Mouse (Mus musculus) adrenal gland, postnatal 36 days (tissue): Measurements from ENCODE around the gene Fkbp14. TPM values are rescaled to one million over a fixed set of nuclear protein-coding genes. Genes with fewer than 3 reads are reported as not detected.

Source experiments
- DNase-seq, 2 experiments: peaks; one replicate each; pipeline ENCODE4 v3.0.0; 2021; ENCODE audit warnings: mixed read lengths in 1 of 2
- total RNA-seq, 2 experiments: library from RNA; stranded (reverse); gene quantifications; 2 replicates each; pipeline ENCODE4 v1.2.3; 2021

The Fkbp14 gene
- total RNA-seq, 2 experiments from 2014 or later: 18.4 to 24.0 TPM

DNA sequence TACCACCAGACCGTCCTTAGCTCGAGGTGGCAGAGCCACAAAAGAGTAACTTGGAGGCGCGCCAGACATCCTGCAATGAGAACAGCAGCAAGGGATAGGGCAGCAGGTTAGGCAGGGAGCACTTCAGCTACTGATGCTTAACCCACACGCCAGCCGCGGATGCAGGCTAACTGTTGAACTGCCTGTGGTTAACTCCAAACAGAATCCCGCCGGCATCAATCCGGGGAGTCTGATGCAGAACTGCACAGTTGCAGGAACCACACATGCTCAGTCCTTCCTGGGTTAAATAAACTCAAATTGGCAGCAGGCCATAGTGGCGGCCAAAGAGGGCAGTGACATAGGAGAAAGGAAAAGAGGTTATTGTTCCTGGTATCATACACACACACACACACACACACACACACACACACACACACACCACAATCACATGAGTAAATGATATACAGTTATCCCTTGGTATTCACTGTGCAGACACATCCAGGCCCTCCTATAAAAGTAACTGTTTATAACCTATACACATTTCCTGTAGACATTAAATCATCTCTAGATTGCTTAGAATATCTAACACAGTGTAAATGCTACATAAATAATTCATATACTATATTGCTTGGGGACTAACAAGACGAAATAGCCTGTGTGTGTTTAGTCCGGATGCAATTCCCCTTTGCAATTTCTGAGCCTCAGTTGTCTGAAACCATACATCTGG, 48.6 kb downstream of the Fkbp14 start:
- peak in 1 of 2 experiments; percentile 43 for DNase-seq

DNA sequence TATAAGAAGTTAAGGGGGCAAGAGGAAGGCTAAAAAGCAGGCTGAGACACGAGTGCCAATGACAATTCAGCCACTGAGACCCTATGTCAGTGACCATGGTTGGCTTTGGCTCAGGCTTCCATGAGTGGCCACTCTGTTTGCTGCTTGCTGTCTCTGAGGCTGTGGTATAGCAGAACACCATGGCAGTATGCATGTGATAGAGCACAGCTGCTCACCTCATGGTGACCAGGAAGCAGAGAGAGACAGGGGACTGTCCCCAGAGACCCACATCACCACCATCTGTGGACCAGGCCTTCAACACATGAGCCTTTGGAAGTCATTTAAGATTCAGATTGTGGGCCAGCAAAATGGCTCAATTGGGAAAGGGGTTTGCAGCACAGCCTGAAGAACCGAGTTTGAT, 53.5 kb downstream of the Fkbp14 start:
- no peak for DNase-seq

DNA sequence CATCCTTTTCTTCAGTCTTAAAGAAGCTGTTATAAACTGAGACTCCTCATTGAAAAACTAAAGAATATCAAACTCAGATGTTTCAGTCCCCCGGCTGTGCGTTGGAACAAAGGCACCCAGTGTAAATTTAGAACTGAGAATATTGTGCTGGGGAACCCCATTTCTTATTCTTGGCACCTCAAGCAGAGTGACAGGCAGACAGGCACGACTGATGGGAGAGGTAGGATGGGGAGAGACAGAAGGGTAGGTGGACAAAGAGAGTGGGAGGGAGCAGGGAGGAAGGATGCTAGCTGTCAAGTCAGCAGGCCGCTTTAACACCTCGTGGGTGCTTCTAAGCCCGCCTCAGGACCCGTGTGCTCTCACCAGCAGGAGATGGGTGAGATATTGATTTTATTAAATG, 54.3 kb downstream of the Fkbp14 start:
- no peak for DNase-seq

DNA sequence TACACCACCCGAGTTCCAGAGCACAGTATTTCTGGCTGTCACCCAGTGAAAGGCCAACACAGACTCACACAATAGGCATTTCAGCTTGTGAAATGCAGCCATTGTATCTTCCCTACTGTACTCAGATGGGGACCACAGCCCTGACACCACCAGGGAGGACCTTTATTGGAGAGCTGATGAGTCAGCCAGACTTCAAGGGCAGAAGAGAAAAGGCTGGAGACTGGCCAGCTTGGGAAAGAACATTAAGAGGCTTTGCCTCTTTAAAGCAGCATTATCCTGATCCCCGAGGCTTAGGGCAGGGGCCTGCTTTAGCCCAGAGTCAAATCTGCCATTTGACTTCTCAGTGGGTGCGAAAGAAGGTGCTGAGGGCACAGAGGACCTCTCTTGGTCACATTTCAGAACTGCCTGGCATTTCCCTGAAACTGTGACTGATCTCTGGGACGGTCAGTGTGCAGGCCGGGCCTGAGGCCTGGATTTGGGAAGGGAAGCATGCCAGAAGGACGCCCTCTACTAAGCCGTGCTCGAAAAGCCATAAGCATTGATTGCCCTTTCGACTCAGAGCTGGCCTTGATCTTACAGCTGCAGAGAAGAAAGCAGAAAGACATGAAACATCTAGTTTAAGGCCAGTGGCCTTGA, 56.7 kb downstream of the Fkbp14 start:
- peak; percentile 84 to 85 for DNase-seq

DNA sequence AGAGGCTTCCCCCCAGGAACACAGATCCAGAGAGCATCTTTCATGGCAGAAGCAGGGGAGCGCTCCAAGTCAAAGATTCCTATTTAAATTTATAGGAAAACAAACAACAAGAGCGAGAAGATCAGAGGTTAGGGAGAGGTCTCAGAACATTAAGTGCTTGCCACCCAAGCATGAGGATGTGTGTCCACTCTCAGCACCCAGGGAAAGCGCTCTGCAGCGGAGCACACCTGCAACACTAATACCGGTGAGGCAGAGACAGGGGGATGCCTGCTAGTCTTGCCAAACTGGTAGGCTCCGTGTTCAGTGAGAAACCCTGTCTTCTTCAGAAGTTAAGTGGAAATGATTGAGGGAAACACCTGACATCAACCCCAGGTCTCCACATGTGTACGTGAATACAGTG, 57.7 kb downstream of the Fkbp14 start:
- no peak for DNase-seq

DNA sequence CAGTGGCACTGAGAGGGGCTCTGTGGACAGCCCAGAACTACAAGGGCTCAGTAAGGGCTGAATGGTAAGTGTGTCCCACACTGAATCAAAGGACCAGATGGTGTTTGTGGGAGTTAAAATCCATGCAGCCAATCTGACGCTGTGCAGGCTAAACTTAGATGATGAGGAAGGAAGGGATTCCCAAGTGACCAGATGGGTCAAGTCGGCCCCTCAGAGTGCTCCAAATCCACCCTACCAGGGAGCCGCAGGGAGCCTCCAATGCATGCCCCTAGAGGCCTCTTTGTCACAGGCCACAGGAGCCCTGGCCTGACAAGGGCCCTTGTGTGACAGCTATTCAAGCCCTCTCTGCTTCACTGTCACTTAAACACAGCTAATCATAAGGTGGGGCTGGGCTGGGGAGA, 58.3 kb downstream of the Fkbp14 start:
- DNase-seq: no peak

DNA sequence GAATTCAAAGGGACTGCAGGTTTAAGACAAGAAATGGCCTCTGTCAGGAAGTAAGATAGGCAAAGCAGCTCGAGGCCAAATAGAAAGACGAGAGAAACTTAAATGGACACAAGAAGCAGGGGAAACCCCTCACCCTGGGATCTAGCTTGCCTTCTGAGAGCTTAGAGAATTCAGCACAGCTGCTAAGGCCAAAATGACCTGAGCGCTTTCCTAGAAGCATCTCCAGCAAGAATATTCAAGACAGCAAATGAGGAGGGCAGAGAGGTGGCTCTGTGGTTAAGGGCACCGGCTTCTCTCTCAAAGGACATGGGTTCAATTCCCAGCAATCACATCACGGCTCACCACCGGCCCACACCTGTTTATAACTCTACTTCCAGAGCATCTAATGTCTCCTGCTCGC, 60.1 kb downstream of the Fkbp14 start:
- no peak for DNase-seq

DNA sequence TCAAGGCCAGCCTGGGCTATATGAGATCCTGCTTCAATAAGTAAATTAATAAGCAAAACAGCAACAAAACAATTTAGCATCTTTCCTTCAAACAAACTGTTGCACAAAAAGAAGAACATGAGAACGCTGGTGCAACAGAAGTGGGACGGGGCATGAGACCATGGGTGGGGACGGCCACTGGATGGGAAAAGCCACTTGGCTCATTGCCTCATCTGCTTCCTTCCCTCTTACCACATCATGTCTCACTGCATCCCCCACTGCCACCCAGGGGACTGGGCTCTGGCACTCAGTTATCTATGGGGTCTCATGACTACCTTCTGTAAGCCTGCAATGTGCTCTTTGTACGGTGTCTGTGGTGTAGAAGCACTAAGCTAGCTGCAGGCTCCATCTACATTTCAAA, 61.6 kb downstream of the Fkbp14 start:
- DNase-seq: no peak

DNA sequence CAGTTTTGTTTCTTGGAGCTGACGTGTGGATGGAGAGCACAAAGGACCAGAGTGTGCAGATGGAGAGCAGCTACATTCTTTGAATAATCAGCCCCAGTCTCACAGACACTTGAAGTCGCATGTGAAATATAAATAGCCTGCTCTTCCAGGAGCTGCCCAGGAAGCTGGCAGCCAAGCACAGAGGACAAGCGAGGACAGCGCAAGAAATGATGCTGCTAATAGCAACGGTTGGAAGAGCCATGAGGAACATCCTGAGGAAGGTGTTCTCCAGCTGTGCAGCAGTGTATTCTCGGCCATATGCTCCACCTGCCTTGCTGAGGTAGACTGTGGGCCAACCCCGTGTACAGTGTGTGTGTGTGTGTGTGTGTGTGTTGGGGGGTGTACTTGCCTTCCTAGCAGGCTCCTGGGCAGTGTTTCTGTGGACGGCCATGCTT, 66.0 kb downstream of the Fkbp14 start:
- no peak for DNase-seq

DNA sequence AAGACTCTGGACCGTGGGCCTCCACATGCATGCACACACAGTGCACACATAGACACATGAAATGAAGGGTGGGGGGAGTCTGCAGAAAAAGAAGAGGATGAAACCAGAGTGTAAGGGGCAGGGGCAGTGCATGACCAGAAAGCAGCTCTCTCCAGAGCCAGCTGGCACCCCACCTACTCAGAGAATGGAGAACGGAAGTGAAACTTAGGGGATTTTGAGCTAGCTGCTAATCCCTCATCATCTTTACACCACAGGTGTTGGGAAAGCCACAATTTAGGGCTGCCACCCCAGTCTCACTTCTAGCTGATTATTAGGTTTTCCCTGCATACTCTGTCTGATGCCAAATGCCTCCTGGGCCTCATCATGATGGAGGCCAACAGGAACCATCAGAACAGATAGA, 66.9 kb downstream of the Fkbp14 start:
- DNase-seq: no peak

DNA sequence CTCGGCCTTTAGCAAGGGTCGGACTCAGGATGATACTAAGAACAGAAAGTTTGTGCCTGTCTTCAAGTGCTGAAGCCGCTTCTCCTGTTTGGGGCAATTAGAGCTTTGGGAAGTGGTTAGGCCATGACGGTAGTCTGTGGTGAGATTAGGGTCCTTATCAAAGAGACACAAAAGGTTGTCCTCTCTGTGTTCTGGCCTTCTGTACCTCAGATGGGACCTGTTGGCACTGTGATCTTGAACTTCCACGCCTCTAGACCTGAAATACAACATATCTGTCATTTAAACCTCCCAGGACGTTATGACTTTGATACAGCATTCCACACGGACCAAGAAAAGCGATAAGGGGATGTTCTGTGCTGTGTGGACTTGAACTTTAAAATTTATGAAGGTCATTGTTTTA, 68.4 kb downstream of the Fkbp14 start:
- DNase-seq: no peak

Other genes with a start within 250 kb of the Fkbp14 start
- 1 to 10 TPM in 1 of 2 experiments, under 1 TPM in 1; 0.99 to 1.4 TPM for gene Wipf3, start 167.7 kb downstream of the Fkbp14 start, total RNA-seq
- gene Scrn1, start 30.8 kb downstream of the Fkbp14 start, total RNA-seq: 10 to 100 TPM; 31.0 to 41.6 TPM
- gene Plekha8, start 2.2 kb downstream of the Fkbp14 start, total RNA-seq: 10 to 100 TPM; 18.6 to 23.6 TPM
- 10 to 100 TPM; 12.3 to 19.2 TPM for gene Mturn, start 84.3 kb upstream of the Fkbp14 start, total RNA-seq
- gene Znrf2, start 219.6 kb upstream of the Fkbp14 start, total RNA-seq: 10 to 100 TPM; 36.9 to 53.2 TPM